Mouse (Mus musculus): ENCODE measurements around the gene Nup214. TPM values are rescaled to one million over a fixed set of nuclear protein-coding genes. Genes with fewer than 3 reads are reported as not detected.

Nup214 gene
- polyA plus RNA-seq, 1 experiment from 2014 or later = 54.1 TPM

GRCm38 (mm10) chr2:32041087-32041486 is 66.9 kb downstream of the Nup214 start:
- ATAC-seq (replicated peaks; ENCODE audit: extremely low read depth, insufficient read depth, low FRiP score) = no peak
- Histone ChIP-seq H3K27me3 (ENCODE audit: control insufficient read depth, insufficient read depth, low read length) (no peaks in the 10 kb centered on the region), H3K9ac (ENCODE audit: low read length) (no peak overlapping the region), H3K4me1 (ENCODE audit: control insufficient read depth, insufficient read depth, low read length) (peaks cover 27% of the 10 kb centered on the region), H3K27ac (ENCODE audit: low read length) (no peak overlapping the region), H3K4me3 (ENCODE audit: low read length) (no peak overlapping the region), H3K4me2 (ENCODE audit: low read depth, low read length) (no peak overlapping the region), H3K36me3 (ENCODE audit: control insufficient read depth, insufficient read depth) (peaks cover 24% of the 10 kb centered on the region), H3K9me3 (replicated peaks; ENCODE audit: control insufficient read depth, low read length) (no peaks in the 10 kb centered on the region)
- 91% methylated on average over 2 of the region's 2 CpGs for WGBS

DNA sequence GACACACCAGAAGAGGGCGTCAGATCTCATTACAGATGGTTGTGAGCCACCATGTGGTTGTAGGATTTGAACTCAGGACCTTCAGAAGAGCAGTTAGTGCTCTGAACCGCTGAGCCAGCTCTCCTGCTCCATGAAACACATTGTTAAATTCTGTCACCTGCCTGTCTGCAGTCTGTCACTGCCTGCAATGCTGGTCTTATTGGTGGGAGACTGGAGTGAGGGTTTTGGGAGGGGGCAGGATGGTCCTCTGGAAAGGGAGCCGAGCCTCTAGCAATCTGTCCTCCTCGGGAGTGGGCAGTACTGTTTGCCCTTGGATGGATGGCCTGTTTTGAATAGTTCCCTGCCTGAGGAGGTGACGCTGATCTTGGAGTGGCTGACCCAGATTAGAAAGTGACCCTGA is 69.6 kb downstream of the Nup214 start:
- no peak for ATAC-seq (replicated peaks; ENCODE audit: extremely low read depth, insufficient read depth, low FRiP score)
- H3K36me3 ChIP-seq (ENCODE audit: control insufficient read depth, insufficient read depth) = peaks cover 21% of the 10 kb centered on the region
- H3K4me3 ChIP-seq (ENCODE audit: low read length) = no peak overlapping the region
- H3K9ac ChIP-seq (ENCODE audit: low read length) = peak overlapping the region; percentile 3; the same call in 1 of the 2 replicates
- peaks cover 43% of the 10 kb centered on the region for H3K4me1 ChIP-seq (ENCODE audit: control insufficient read depth, insufficient read depth, low read length)
- peak overlapping the region; percentile 61 for H3K27ac ChIP-seq (ENCODE audit: low read length)
- no peak overlapping the region for H3K4me2 ChIP-seq (ENCODE audit: low read depth, low read length)
- no peaks in the 10 kb centered on the region for H3K27me3 ChIP-seq (ENCODE audit: control insufficient read depth, insufficient read depth, low read length)
- WGBS = 42% methylated on average over 5 of the region's 5 CpGs
- H3K9me3 ChIP-seq (replicated peaks; ENCODE audit: control insufficient read depth, low read length) = no peaks in the 10 kb centered on the region

DNA sequence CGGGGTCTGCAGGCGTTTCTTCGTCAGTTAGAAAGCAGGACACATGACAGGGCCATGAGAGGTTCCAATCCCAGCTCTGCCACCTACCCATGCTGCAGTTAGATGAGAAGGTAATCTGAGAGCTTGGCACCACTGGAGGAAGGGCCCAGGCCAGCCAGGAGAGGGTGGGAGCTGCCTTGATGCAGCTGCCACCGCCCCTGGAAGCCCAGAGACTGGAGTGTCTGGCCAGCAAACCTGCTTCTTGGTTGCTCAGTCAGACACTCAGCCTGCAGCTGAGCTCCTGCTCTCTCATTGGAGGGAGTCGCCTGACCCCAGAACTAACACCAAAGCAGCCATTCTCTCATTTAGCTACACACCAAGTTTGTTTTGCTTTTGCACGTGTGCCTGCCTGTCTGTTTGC is 71.1 kb downstream of the Nup214 start:
- no peaks in the 10 kb centered on the region for H3K27me3 ChIP-seq (ENCODE audit: control insufficient read depth, insufficient read depth, low read length)
- peaks cover 24% of the 10 kb centered on the region for H3K36me3 ChIP-seq (ENCODE audit: control insufficient read depth, insufficient read depth)
- no peak overlapping the region for H3K4me3 ChIP-seq (ENCODE audit: low read length)
- H3K9ac ChIP-seq (ENCODE audit: low read length) = peak overlapping the region; percentile 36
- 58% methylated on average over 6 of the region's 6 CpGs for WGBS
- peak overlapping the region; percentile 71 for H3K27ac ChIP-seq (ENCODE audit: low read length)
- peaks cover 43% of the 10 kb centered on the region for H3K4me1 ChIP-seq (ENCODE audit: control insufficient read depth, insufficient read depth, low read length)
- no peak for ATAC-seq (replicated peaks; ENCODE audit: extremely low read depth, insufficient read depth, low FRiP score)
- no peaks in the 10 kb centered on the region for H3K9me3 ChIP-seq (replicated peaks; ENCODE audit: control insufficient read depth, low read length)
- no peak overlapping the region for H3K4me2 ChIP-seq (ENCODE audit: low read depth, low read length)

DNA sequence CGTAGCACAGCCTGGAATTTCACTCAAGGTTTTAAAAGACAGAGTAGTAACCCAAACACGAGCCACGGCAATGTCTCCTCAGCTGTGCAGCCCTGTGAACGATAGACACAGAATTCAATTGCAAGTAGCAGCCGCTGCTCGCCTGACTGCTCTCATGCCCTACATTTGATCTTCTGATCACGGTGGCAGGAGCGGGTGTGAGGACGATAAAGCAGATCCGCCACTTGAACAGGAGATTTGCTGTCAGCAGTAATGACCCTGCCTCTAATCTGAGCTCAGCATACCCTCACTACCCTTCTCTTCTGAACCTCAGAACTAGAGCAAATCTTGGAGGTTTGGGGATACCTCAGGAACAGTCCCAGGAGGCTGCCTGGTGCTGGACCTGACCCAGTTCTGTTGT is 71.8 kb downstream of the Nup214 start:
- peak overlapping the region; percentile 71 for H3K27ac ChIP-seq (ENCODE audit: low read length)
- H3K4me2 ChIP-seq (ENCODE audit: low read depth, low read length) = no peak overlapping the region
- no peak overlapping the region for H3K9ac ChIP-seq (ENCODE audit: low read length)
- no peaks in the 10 kb centered on the region for H3K27me3 ChIP-seq (ENCODE audit: control insufficient read depth, insufficient read depth, low read length)
- no peak overlapping the region for H3K4me3 ChIP-seq (ENCODE audit: low read length)
- ATAC-seq (replicated peaks; ENCODE audit: extremely low read depth, insufficient read depth, low FRiP score) = peak; percentile 71
- 59% methylated on average over 10 of the region's 10 CpGs for WGBS
- H3K9me3 ChIP-seq (replicated peaks; ENCODE audit: control insufficient read depth, low read length) = no peaks in the 10 kb centered on the region
- peaks cover 31% of the 10 kb centered on the region for H3K36me3 ChIP-seq (ENCODE audit: control insufficient read depth, insufficient read depth)
- H3K4me1 ChIP-seq (ENCODE audit: control insufficient read depth, insufficient read depth, low read length) = peaks cover 43% of the 10 kb centered on the region

GRCm38 (mm10) chr2:32047323-32047722 is 73.1 kb downstream of the Nup214 start:
- peaks cover 43% of the 10 kb centered on the region for H3K4me1 ChIP-seq (ENCODE audit: control insufficient read depth, insufficient read depth, low read length)

GRCm38 (mm10) chr2:32051791-32052190 is 77.6 kb downstream of the Nup214 start:
- no peak overlapping the region for H3K4me3 ChIP-seq (ENCODE audit: low read length)
- H3K27ac ChIP-seq (ENCODE audit: low read length) = peak overlapping the region; percentile 54; the same call in 1 of the 2 replicates
- no peak for ATAC-seq (replicated peaks; ENCODE audit: extremely low read depth, insufficient read depth, low FRiP score)
- 65% methylated on average over 8 of the region's 8 CpGs for WGBS
- no peaks in the 10 kb centered on the region for H3K27me3 ChIP-seq (ENCODE audit: control insufficient read depth, insufficient read depth, low read length)
- H3K9me3 ChIP-seq (replicated peaks; ENCODE audit: control insufficient read depth, low read length) = no peaks in the 10 kb centered on the region
- peak overlapping the region; percentile 22; the same call in 1 of the 2 replicates for H3K9ac ChIP-seq (ENCODE audit: low read length)
- H3K4me1 ChIP-seq (ENCODE audit: control insufficient read depth, insufficient read depth, low read length) = peaks cover 30% of the 10 kb centered on the region
- no peak overlapping the region for H3K4me2 ChIP-seq (ENCODE audit: low read depth, low read length)
- H3K36me3 ChIP-seq (ENCODE audit: control insufficient read depth, insufficient read depth) = peaks cover 29% of the 10 kb centered on the region

More at GRCm38 (mm10) chr2:32047323-32047722, 73.1 kb downstream of the Nup214 start:
- no peak overlapping the region for H3K4me3 ChIP-seq (ENCODE audit: low read length)
- H3K9ac ChIP-seq (ENCODE audit: low read length) = no peak overlapping the region
- no peaks in the 10 kb centered on the region for H3K27me3 ChIP-seq (ENCODE audit: control insufficient read depth, insufficient read depth, low read length)
- ATAC-seq (replicated peaks; ENCODE audit: extremely low read depth, insufficient read depth, low FRiP score) = no peak
- peak overlapping the region; percentile 54 for H3K27ac ChIP-seq (ENCODE audit: low read length)
- H3K4me2 ChIP-seq (ENCODE audit: low read depth, low read length) = no peak overlapping the region
- H3K36me3 ChIP-seq (ENCODE audit: control insufficient read depth, insufficient read depth) = peaks cover 36% of the 10 kb centered on the region
- WGBS = 72% methylated on average over 10 of the region's 10 CpGs
- no peaks in the 10 kb centered on the region for H3K9me3 ChIP-seq (replicated peaks; ENCODE audit: control insufficient read depth, low read length)

DNA sequence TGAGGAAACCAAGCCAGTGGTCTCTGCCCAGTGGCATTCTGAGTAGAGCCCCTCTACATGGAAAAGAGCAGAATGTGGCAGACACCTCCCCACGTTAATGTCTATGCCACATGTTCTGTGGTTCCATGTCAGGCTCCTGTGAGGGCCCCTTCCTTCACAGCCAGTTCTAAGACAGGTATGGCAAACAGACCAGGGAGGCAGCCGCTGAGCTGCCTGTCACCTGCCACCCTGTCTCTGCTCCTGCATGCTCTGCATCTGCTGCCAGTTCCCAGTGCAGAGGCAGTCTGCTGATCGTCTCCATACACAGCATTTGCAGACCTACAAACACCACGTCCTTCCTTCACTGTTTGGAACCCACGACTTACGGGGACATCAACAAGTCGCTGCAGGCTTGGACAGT is 78.2 kb downstream of the Nup214 start:
- H3K36me3 ChIP-seq (ENCODE audit: control insufficient read depth, insufficient read depth) = peaks cover 29% of the 10 kb centered on the region
- no peak overlapping the region for H3K4me2 ChIP-seq (ENCODE audit: low read depth, low read length)

GRCm38 (mm10) chr2:32055357-32055965 is 81.2 kb downstream of the Nup214 start:
- Histone ChIP-seq H3K4me2 (ENCODE audit: low read depth, low read length) (no peak overlapping the region), H3K27me3 (ENCODE audit: control insufficient read depth, insufficient read depth, low read length) (no peaks in the 10 kb centered on the region), H3K4me3 (ENCODE audit: low read length) (no peak overlapping the region), H3K36me3 (ENCODE audit: control insufficient read depth, insufficient read depth) (peaks cover 16% of the 10 kb centered on the region), H3K9ac (ENCODE audit: low read length) (no peak overlapping the region), H3K27ac (ENCODE audit: low read length) (peak overlapping the region; percentile 85), H3K9me3 (replicated peaks; ENCODE audit: control insufficient read depth, low read length) (no peaks in the 10 kb centered on the region), H3K4me1 (ENCODE audit: control insufficient read depth, insufficient read depth, low read length) (peaks cover 39% of the 10 kb centered on the region)
- ATAC-seq (replicated peaks; ENCODE audit: extremely low read depth, insufficient read depth, low FRiP score) = peak; percentile 49
- WGBS = 42% methylated on average over 7 of the region's 7 CpGs

More for the DNA sequence above, 78.2 kb downstream of the Nup214 start:
- no peak overlapping the region for H3K4me3 ChIP-seq (ENCODE audit: low read length)
- no peak for ATAC-seq (replicated peaks; ENCODE audit: extremely low read depth, insufficient read depth, low FRiP score)
- 76% methylated on average over 7 of the region's 7 CpGs for WGBS
- no peak overlapping the region for H3K9ac ChIP-seq (ENCODE audit: low read length)
- H3K27ac ChIP-seq (ENCODE audit: low read length) = peak overlapping the region; percentile 54; the same call in 1 of the 2 replicates
- H3K27me3 ChIP-seq (ENCODE audit: control insufficient read depth, insufficient read depth, low read length) = no peaks in the 10 kb centered on the region
- H3K4me1 ChIP-seq (ENCODE audit: control insufficient read depth, insufficient read depth, low read length) = peaks cover 31% of the 10 kb centered on the region
- H3K9me3 ChIP-seq (replicated peaks; ENCODE audit: control insufficient read depth, low read length) = no peaks in the 10 kb centered on the region

- no peak overlapping the region for H3K9ac ChIP-seq (ENCODE audit: low read length)
- 44% methylated on average over 10 of the region's 10 CpGs for WGBS
- H3K9me3 ChIP-seq (replicated peaks; ENCODE audit: control insufficient read depth, low read length) = no peaks in the 10 kb centered on the region
- H3K27ac ChIP-seq (ENCODE audit: low read length) = peak overlapping the region; percentile 88
- ATAC-seq (replicated peaks; ENCODE audit: extremely low read depth, insufficient read depth, low FRiP score) = peak; percentile 42
- no peak overlapping the region for H3K4me2 ChIP-seq (ENCODE audit: low read depth, low read length)
- H3K36me3 ChIP-seq (ENCODE audit: control insufficient read depth, insufficient read depth) = peaks cover 8% of the 10 kb centered on the region
- H3K4me1 ChIP-seq (ENCODE audit: control insufficient read depth, insufficient read depth, low read length) = peaks cover 43% of the 10 kb centered on the region
- H3K27me3 ChIP-seq (ENCODE audit: control insufficient read depth, insufficient read depth, low read length) = no peaks in the 10 kb centered on the region
- no peak overlapping the region for H3K4me3 ChIP-seq (ENCODE audit: low read length)
Measured at GRCm38 (mm10) chr2:32056524-32056923, 82.3 kb downstream of the Nup214 start.

Measured in heart, embryonic 16.5 days (tissue).